Mouse (Mus musculus) bone marrow macrophage, adult 2 months (primary cell): ENCODE measurements around the gene Hivep3.

Source experiments
- CTCF ChIP-seq: IDR thresholded peaks from 2 replicates; pipeline ENCODE4 v1.5.1; 2012; ENCODE audit warnings: low read depth, mild to moderate bottlenecking, low read length, moderate library complexity
- POLR2A ChIP-seq: IDR thresholded peaks from 2 replicates; pipeline ENCODE4 v1.6.1; 2012; ENCODE audit warnings: mild to moderate bottlenecking, low read depth, low read length, borderline replicate concordance

DNA sequence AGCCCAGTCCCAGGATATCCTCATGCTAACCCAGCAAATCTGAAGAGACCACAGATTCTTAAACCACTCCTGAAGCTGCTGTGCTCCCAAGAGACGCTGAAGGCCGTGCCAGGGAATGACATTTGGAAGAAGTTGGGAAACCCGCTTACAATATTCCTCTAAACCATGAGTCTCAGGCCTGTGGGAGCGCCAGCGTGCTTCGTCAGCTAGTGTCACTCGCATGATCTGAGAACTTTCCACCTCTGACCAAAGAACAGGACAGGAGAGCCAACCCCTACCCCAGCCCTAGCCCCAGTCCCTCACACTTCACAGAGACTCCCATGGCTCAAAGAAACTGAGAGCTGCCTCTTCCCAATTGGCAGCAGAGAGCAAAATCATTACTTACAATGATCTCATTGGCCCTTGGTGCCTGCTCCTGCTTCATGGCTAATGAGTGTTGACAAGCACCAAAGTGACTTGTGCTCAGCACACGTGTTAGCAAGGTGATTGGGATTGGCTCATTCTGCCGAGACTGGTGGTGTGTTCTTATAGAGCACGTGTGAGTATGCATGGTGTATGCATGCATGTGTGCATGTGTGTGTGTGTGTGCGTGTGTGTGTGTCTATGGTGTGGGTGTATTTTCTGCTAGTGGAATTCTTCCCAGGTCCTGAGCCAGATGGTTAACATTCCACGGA, 247.6 kb downstream of the Hivep3 start:
- TF ChIP-seq CTCF = no peak
- TF ChIP-seq POLR2A = no peak
